In the genomic region with DNA sequence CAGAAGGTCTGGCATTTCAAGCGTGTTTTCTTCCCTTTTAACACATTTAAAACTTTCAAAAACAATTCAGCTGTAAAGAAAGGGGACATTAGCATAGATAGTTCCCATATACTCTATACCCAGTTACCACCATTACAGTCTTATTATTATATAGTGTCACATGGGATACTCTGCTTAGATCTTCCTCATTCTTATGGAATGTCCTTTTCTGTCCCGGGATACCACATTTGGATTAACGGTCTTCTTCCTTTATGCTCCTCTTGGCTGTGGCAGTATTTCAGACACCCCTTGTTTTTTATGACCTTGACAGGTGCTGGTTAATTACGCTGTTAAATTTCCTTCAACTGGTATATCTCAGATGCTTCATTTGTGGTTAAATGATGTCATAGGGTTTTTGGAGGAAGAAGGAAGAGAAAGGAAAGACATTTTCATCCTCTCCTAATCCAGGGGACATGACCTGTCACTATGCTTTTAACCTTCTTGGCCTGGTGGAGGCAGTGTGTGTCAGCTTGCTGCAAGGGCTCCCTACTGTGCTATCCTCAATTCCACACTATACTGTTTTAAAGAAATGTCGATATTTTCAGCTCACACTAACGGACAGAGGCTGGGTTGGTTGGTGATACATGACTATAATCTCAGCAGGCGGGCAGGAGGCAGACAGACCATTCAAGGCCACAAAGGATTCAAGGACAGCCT, we compare ENCODE assay signal across 10 mouse cellular contexts. TPM values are rescaled to one million over a fixed set of nuclear protein-coding genes. Genes with fewer than 3 reads are reported as not detected.
DNase-seq lines count a peak whose midpoint lies in the region; ATAC-seq and TF ChIP-seq lines count a peak whose summit lies in the region.
"Had no signal": no experiment of that assay in that cellular context is flagged by ENCODE, and none has a peak within 500 bp of the region (broad histone marks: within the 10 kb centered on the region; RNA-seq: fewer than 3 reads in every experiment).

No protein-coding gene starts in this region.

- H3K27me3 ChIP-seq in lung, embryonic 14.5 days (ENCODE audit: insufficient read depth, low read length) = peaks cover 10% of the 10 kb centered on the region
- H3K27me3 ChIP-seq in hindbrain, embryonic 15.5 days = no peaks in the 10 kb centered on the region

- H3K4me3 ChIP-seq in lung, embryonic 14.5 days (ENCODE audit: low read depth, low read length) = no peak overlapping the region
- H3K4me3 ChIP-seq in hindbrain, embryonic 15.5 days = peak overlapping the region; percentile 87

- no peaks in the 10 kb centered on the region for H3K4me1 ChIP-seq in lung, embryonic 14.5 days (ENCODE audit: insufficient read depth)
- H3K4me1 ChIP-seq in hindbrain, embryonic 15.5 days (replicated peaks) = peaks cover 24% of the 10 kb centered on the region

- no peak overlapping the region for H3K4me2 ChIP-seq in lung, embryonic 14.5 days
- peak overlapping the region; percentile 99 for H3K4me2 ChIP-seq in hindbrain, embryonic 15.5 days

- 54% methylated on average over 7 of the region's 7 CpGs for WGBS in lung, embryonic 14.5 days
- WGBS in hindbrain, embryonic 15.5 days = 45% methylated on average over 7 of the region's 7 CpGs

- DNase-seq in CD4-positive, CD25-positive, alpha-beta regulatory T cell, adult 2 months (ENCODE audit: low read depth, low spot score) = peak; percentile 5
- DNase-seq in lung, embryonic 14.5 days = no peak
- DNase-seq in lung, postnatal 4 days = no peak
- peak; percentile 28 for DNase-seq in retina, postnatal 1 day
- DNase-seq in ovary, postnatal 36 days (ENCODE audit: low spot score) = no peak
- no peak for DNase-seq in left cerebral cortex, adult 9 months (ENCODE audit: low spot score in 2 of 2)
- DNase-seq: kidney, adult 8-10 months had no signal

- H3K36me3 ChIP-seq in lung, embryonic 14.5 days (ENCODE audit: insufficient read depth) = no peaks in the 10 kb centered on the region
- H3K36me3 ChIP-seq in hindbrain, embryonic 15.5 days = no peaks in the 10 kb centered on the region
- H3K36me3 ChIP-seq: limb, embryonic 13.5 days had no signal

- no peak overlapping the region for H3K9ac ChIP-seq in lung, embryonic 14.5 days
- no peak overlapping the region for H3K9ac ChIP-seq in hindbrain, embryonic 15.5 days
- H3K9ac ChIP-seq: limb, embryonic 13.5 days had no signal

- no peaks in the 10 kb centered on the region for H3K9me3 ChIP-seq in lung, embryonic 14.5 days (ENCODE audit: low read depth, low read length)
- H3K9me3 ChIP-seq in hindbrain, embryonic 15.5 days = no peaks in the 10 kb centered on the region

- no peak for ATAC-seq in CD4-positive, CD25-positive, alpha-beta regulatory T cell, adult 4 months
- ATAC-seq in lung, embryonic 14.5 days (ENCODE audit: insufficient read depth) = no peak
- ATAC-seq in hindbrain, embryonic 15.5 days (ENCODE audit: low FRiP score, low read depth) = no peak

- no peak overlapping the region for H3K27ac ChIP-seq in lung, embryonic 14.5 days (ENCODE audit: low read depth)
- H3K27ac ChIP-seq in hindbrain, embryonic 15.5 days (replicated peaks) = no peak overlapping the region
- H3K27ac ChIP-seq: limb, embryonic 13.5 days had no signal

- TF ChIP-seq CTCF in lung, embryonic 14.5 days (IDR thresholded peaks at IDR 0.05; ENCODE audit: low read depth) = 0 out of 2 replicates have a peak, but pooled peaks have one; percentile 12

RNA-seq across cellular contexts. Expression of a gene that starts 2.3 kb away (rescaled TPM):
- polyA plus RNA-seq in CD4-positive, CD25-positive, alpha-beta regulatory T cell, adult 4 months (2017; shearing (Covaris generic)) = under 1 TPM; 0.19 to 0.43 TPM
- polyA plus RNA-seq in lung, embryonic 14.5 days (2014; fragmentation: Nextera tagmentation; extraction: Ambion mirVana) = 12.4 and 14.9 TPM in 2 replicates
- 23.1 and 23.8 TPM in 2 replicates for polyA plus RNA-seq in hindbrain, embryonic 15.5 days (2015; fragmentation: Nextera tagmentation; extraction: Ambion mirVana)

RNA-seq across cellular contexts. Expression of a gene that starts 40.7 kb away (rescaled TPM):
- polyA plus RNA-seq in CD4-positive, CD25-positive, alpha-beta regulatory T cell, adult 4 months (2017; shearing (Covaris generic)) = 10 to 100 TPM; 21.2 to 27.5 TPM
- polyA plus RNA-seq in lung, embryonic 14.5 days (2014; fragmentation: Nextera tagmentation; extraction: Ambion mirVana) = 47.7 and 49.8 TPM in 2 replicates
- polyA plus RNA-seq in hindbrain, embryonic 15.5 days (2015; fragmentation: Nextera tagmentation; extraction: Ambion mirVana) = 35.6 and 37.9 TPM in 2 replicates

RNA-seq across cellular contexts. Expression of a gene that starts 58.5 kb away (rescaled TPM):
- 10 to 100 TPM; 18.1 to 19.2 TPM for polyA plus RNA-seq in CD4-positive, CD25-positive, alpha-beta regulatory T cell, adult 4 months (2017; shearing (Covaris generic))
- polyA plus RNA-seq in lung, embryonic 14.5 days (2014; fragmentation: Nextera tagmentation; extraction: Ambion mirVana) = 47.4 and 47.5 TPM in 2 replicates
- 17.5 and 18.4 TPM in 2 replicates for polyA plus RNA-seq in hindbrain, embryonic 15.5 days (2015; fragmentation: Nextera tagmentation; extraction: Ambion mirVana)

RNA-seq across cellular contexts. Expression of a gene that starts 59.2 kb away (rescaled TPM):
- polyA plus RNA-seq in CD4-positive, CD25-positive, alpha-beta regulatory T cell, adult 4 months (2017; shearing (Covaris generic)) = 100 to 1,000 TPM; 385 to 522 TPM
- polyA plus RNA-seq in lung, embryonic 14.5 days (2014; fragmentation: Nextera tagmentation; extraction: Ambion mirVana) = 842 and 905 TPM in 2 replicates
- polyA plus RNA-seq in hindbrain, embryonic 15.5 days (2015; fragmentation: Nextera tagmentation; extraction: Ambion mirVana) = 767 and 825 TPM in 2 replicates

Comparison
In these comparisons a context has a peak if more than half of its experiments do, and no peak if none do; other contexts are left out.
1. DNase-seq: peak in CD4-positive, CD25-positive, alpha-beta regulatory T cell, adult 2 months (single experiment) and retina, postnatal 1 day (single experiment); none in lung, embryonic 14.5 days (single experiment), lung, postnatal 4 days (0 of 2), ovary, postnatal 36 days (single experiment) and left cerebral cortex, adult 9 months (0 of 2).